In the genomic region with DNA sequence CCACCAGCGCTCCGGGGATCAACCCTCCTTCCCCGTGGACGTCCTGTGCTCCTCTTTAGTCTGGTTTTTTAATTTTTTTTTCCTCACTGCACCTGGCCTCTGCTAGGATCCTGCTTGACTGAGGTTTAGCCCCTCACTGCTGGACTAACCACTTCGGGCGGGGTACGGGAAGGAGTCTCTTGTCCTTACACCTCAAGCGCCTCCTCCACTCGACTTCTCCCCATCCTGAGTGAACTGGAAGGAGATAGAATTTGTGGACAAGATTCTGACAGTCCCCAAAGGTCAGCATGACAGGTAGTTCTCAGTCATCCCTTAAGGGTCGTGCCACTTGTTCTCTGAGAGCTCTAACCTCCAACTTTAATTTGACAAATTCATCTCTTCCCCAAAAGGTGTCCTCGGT, we compare ENCODE assay signal across 8 mouse cellular contexts. TPM values are rescaled to one million over a fixed set of nuclear protein-coding genes. Genes with fewer than 3 reads are reported as not detected.
DNase-seq lines count a peak whose midpoint lies in the region; ATAC-seq and TF ChIP-seq lines count a peak whose summit lies in the region.
"Had no signal": no experiment of that assay in that cellular context is flagged by ENCODE, and none has a peak within 500 bp of the region (broad histone marks: within the 10 kb centered on the region; RNA-seq: fewer than 3 reads in every experiment).

No protein-coding gene starts in this region.

- H3K27ac ChIP-seq in lung, postnatal 0 days (ENCODE audit: low read length), result no peak overlapping the region
- no peak overlapping the region for H3K27ac ChIP-seq in forebrain, embryonic 13.5 days
- H3K27ac ChIP-seq in limb, embryonic 11.5 days (replicated peaks; ENCODE audit: low read depth, low read length), result no peak overlapping the region
- H3K27ac ChIP-seq in stomach, embryonic 15.5 days, result no peak overlapping the region

- H3K36me3 ChIP-seq in lung, postnatal 0 days (ENCODE audit: insufficient read depth, low read length), result no peaks in the 10 kb centered on the region
- no peaks in the 10 kb centered on the region for H3K36me3 ChIP-seq in forebrain, embryonic 13.5 days (ENCODE audit: poor library complexity, severe bottlenecking)
- H3K36me3 ChIP-seq in limb, embryonic 11.5 days (ENCODE audit: control insufficient read depth, insufficient read depth, low read length), result no peaks in the 10 kb centered on the region
- H3K36me3 ChIP-seq in stomach, embryonic 15.5 days, result no peaks in the 10 kb centered on the region

- ATAC-seq in lung, postnatal 0 days, result no peak
- ATAC-seq in forebrain, embryonic 13.5 days, result 0 out of 2 replicates have a peak, but pooled peaks have one; percentile 17
- no peak for ATAC-seq in limb, embryonic 11.5 days (ENCODE audit: insufficient number of reproducible peaks, low FRiP score, low TSS enrichment, low read depth)
- no peak for ATAC-seq in stomach, embryonic 15.5 days (ENCODE audit: insufficient read depth, low FRiP score, low read depth)

- peak overlapping the region; percentile 58 for H3K4me2 ChIP-seq in lung, postnatal 0 days (replicated peaks; ENCODE audit: low read depth, low read length)
- peak overlapping the region; percentile 52 for H3K4me2 ChIP-seq in forebrain, embryonic 13.5 days
- H3K4me2 ChIP-seq in limb, embryonic 11.5 days (ENCODE audit: low read depth, severe bottlenecking), result peak overlapping the region; percentile 60; the same call in 1 of the 2 replicates
- H3K4me2 ChIP-seq in stomach, embryonic 15.5 days, result peak overlapping the region; percentile 63

- H3K4me1 ChIP-seq in lung, postnatal 0 days (ENCODE audit: insufficient read depth, low read depth, low read length), result peaks cover 14% of the 10 kb centered on the region; the same call in 1 of the 2 replicates
- peaks cover 33% of the 10 kb centered on the region for H3K4me1 ChIP-seq in forebrain, embryonic 13.5 days
- H3K4me1 ChIP-seq in limb, embryonic 11.5 days (ENCODE audit: control insufficient read depth, insufficient read depth, low read length), result peaks cover 24% of the 10 kb centered on the region
- H3K4me1 ChIP-seq in stomach, embryonic 15.5 days, result peaks cover 27% of the 10 kb centered on the region

- H3K4me3 ChIP-seq in lung, postnatal 0 days (ENCODE audit: low read depth, low read length), result peak overlapping the region; percentile 30; the same call in 1 of the 2 replicates
- peak overlapping the region; percentile 31 for H3K4me3 ChIP-seq in forebrain, embryonic 13.5 days
- peak overlapping the region; percentile 37; the same call in 1 of the 2 replicates for H3K4me3 ChIP-seq in limb, embryonic 11.5 days (ENCODE audit: low read depth, low read length)
- peak overlapping the region; percentile 40 for H3K4me3 ChIP-seq in stomach, embryonic 15.5 days (replicated peaks)

- no peaks in the 10 kb centered on the region for H3K9me3 ChIP-seq in lung, postnatal 0 days (ENCODE audit: low read length)
- H3K9me3 ChIP-seq in forebrain, embryonic 13.5 days (replicated peaks), result no peaks in the 10 kb centered on the region
- H3K9me3 ChIP-seq in limb, embryonic 11.5 days (ENCODE audit: control insufficient read depth, low read length), result no peaks in the 10 kb centered on the region
- H3K9me3 ChIP-seq in stomach, embryonic 15.5 days, result no peaks in the 10 kb centered on the region

- peaks cover 94% of the 10 kb centered on the region for H3K27me3 ChIP-seq in lung, postnatal 0 days (replicated peaks; ENCODE audit: insufficient read depth, low read length)
- peaks cover 98% of the 10 kb centered on the region for H3K27me3 ChIP-seq in forebrain, embryonic 13.5 days
- H3K27me3 ChIP-seq in limb, embryonic 11.5 days (ENCODE audit: control insufficient read depth, insufficient read depth, low read length), result peaks cover 87% of the 10 kb centered on the region
- H3K27me3 ChIP-seq in stomach, embryonic 15.5 days (replicated peaks), result peaks cover 91% of the 10 kb centered on the region

- no peak for TF ChIP-seq EP300 in lung, postnatal 0 days (IDR thresholded peaks at IDR 0.05)

- 3% methylated on average over 11 of the region's 11 CpGs for WGBS in lung, postnatal 0 days
- WGBS in forebrain, embryonic 13.5 days, result under 1% methylated on average over 11 of the region's 11 CpGs
- 1% methylated on average over 11 of the region's 11 CpGs for WGBS in limb, embryonic 11.5 days
- WGBS in stomach, embryonic 15.5 days, result 2% methylated on average over 11 of the region's 11 CpGs

- DNase-seq in lung, postnatal 0 days (ENCODE audit: low spot score), result no peak
- DNase-seq in lung, postnatal 36 days, result no peak
- no peak for DNase-seq in limb, embryonic 11.5 days (ENCODE audit: low spot score)
- no peak for DNase-seq in layer of hippocampus, adult 8-10 months (ENCODE audit: low spot score in 2 of 2)
- no peak for DNase-seq in embryo, embryonic 10.5 days (ENCODE audit: low spot score)

- no peak for TF ChIP-seq CTCF in lung, postnatal 0 days (IDR thresholded peaks at IDR 0.05)

- no peak overlapping the region for H3K9ac ChIP-seq in lung, postnatal 0 days (replicated peaks; ENCODE audit: low read depth)
- no peak overlapping the region for H3K9ac ChIP-seq in forebrain, embryonic 13.5 days
- no peak overlapping the region for H3K9ac ChIP-seq in limb, embryonic 11.5 days (ENCODE audit: low read length)
- no peak overlapping the region for H3K9ac ChIP-seq in stomach, embryonic 15.5 days

RNA-seq across cellular contexts. Expression of a gene that starts 3.4 kb away (rescaled TPM):
- 0.05 and 0.11 TPM in 2 replicates for polyA plus RNA-seq in lung, postnatal 0 days (2015; fragmentation: Nextera tagmentation; extraction: Ambion mirVana)
- polyA plus RNA-seq in forebrain, embryonic 13.5 days (2015; fragmentation: Nextera tagmentation; extraction: Ambion mirVana), result not detected in 2 replicates
- polyA plus RNA-seq in limb, embryonic 11.5 days (2014; fragmentation: Nextera tagmentation; extraction: Ambion mirVana), result 3.1 and 3.8 TPM in 2 replicates
- 1.9 and 2.8 TPM in 2 replicates for polyA plus RNA-seq in stomach, embryonic 15.5 days (2015; fragmentation: Nextera tagmentation; extraction: Ambion mirVana)
- not detected for total RNA-seq in layer of hippocampus, adult 8-10 months (2022)
- total RNA-seq: layer of hippocampus, postnatal 25 days had no signal
